Mouse (Mus musculus) heart, embryonic 11.5 days (tissue): Measurements from ENCODE around the gene Gm42791. TPM values are rescaled to one million over a fixed set of nuclear protein-coding genes. Genes with fewer than 3 reads are reported as not detected.

Source experiments
- ATAC-seq: fragments of 200-750 bp; cut with Nextera tagmentation; replicated peaks from 2 replicates; pipeline ENCODE4 v1.8.0; 2017; ENCODE audit warnings: moderate library complexity; ENCODE audit not compliant: insufficient number of reproducible peaks, low FRiP score, low TSS enrichment
- H3K27ac ChIP-seq: fragments of 300-500 bp; sonication (generic); 2 replicates; pipeline ENCODE4 v1.5.1; 2014; ENCODE audit warnings: mild to moderate bottlenecking, low read depth, low read length
- H3K27me3 ChIP-seq: fragments of 300-500 bp; sonication (generic); 2 replicates; pipeline ENCODE4 v1.6.1; 2014; ENCODE audit warnings: mild to moderate bottlenecking, low read length, mixed read lengths; ENCODE audit not compliant: control insufficient read depth, insufficient read depth
- H3K36me3 ChIP-seq: fragments of 300-500 bp; sonication (generic); 2 replicates; pipeline ENCODE4 v1.6.1; 2014; ENCODE audit warnings: mild to moderate bottlenecking, low read length, moderate library complexity, mixed read lengths; ENCODE audit not compliant: control insufficient read depth, insufficient read depth
- H3K4me1 ChIP-seq: fragments of 300-500 bp; sonication (generic); 2 replicates; pipeline ENCODE4 v1.6.1; 2014; ENCODE audit warnings: low read length; ENCODE audit not compliant: control insufficient read depth, insufficient read depth
- H3K4me2 ChIP-seq: fragments of 300-500 bp; sonication (generic); 2 replicates; pipeline ENCODE4 v1.6.1; 2014; ENCODE audit warnings: mild to moderate bottlenecking, moderate library complexity
- H3K4me3 ChIP-seq: fragments of 300-500 bp; sonication (generic); 2 replicates; pipeline ENCODE4 v1.5.1; 2014; ENCODE audit warnings: low read depth, low read length
- H3K9ac ChIP-seq: fragments of 300-500 bp; sonication (generic); 2 replicates; pipeline ENCODE4 v1.6.1; 2014; ENCODE audit warnings: mild to moderate bottlenecking, low read depth, low read length, moderate library complexity
- H3K9me3 ChIP-seq: fragments of 300-500 bp; sonication (generic); replicated peaks from 2 replicates; pipeline ENCODE4 v1.6.1; 2016; ENCODE audit warnings: low read length; ENCODE audit not compliant: control insufficient read depth
- WGBS: fragments of 180-500 bp; shearing (Covaris S2); extraction: QIAGEN DNeasy Blood & Tissue Kit; methylation state at CpG from one replicate; pipeline ENCODE4 v1.1.7; 2014; ENCODE audit not compliant: insufficient replicate concordance; 5-methylcytosine and 5-hydroxymethylcytosine counted together
- polyA plus RNA-seq: library from polyadenylated mRNA; unstranded; fragments of >200 nt; fragmentation: Nextera tagmentation; extraction: Ambion mirVana; gene quantifications from 2 replicates; pipeline ENCODE4 v1.2.1, GENCODE M21; 2014

Gene Gm42791
- polyA plus RNA-seq = 2.5 TPM in 1 of 2 replicates, not detected in the other

DNA sequence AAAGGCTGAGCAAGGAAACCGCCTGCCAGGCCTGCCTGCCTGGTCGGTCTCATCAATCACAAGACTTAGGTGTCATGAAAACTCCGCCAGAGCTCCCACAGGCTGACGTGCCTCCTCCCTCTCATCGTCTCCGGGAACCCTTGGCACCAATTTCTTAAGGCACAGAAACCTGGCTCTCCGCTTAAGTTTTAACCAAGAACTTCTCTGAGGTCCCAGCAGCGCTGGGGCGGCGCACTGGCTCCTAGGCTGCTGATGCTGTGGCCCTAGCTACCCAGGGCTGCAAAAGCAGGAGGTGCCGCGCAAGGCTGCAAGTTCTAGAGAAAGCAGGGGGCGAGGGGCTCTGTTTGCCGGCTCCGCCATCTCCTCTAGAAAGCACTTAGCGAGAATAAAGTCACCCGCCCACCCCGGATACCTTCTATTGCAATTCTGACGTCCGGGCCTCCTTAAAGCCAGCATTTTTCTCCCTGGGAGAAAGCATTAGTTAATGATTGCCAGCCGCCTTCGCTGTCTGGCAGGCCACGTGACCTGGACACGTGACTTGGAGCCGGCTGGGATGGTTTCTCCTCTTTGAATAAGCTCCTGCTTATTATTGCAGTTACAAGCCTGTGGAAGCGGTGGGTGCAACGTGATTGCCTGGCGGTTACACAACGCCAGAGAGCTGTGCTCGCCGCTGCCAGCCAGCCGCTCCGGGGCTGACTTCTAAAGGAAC is at the start of gene Gm42791:
Gene Gm42791 (minus strand): TSS at position 442 of the 709 bp plus-strand sequence.
- no peaks in the 10 kb centered on the region for H3K36me3 ChIP-seq
- no peaks in the 10 kb centered on the region for H3K9me3 ChIP-seq
- WGBS = under 1% methylated on average over 33 of the region's 33 CpGs
- H3K9ac ChIP-seq = peak within 1 kb of the TSS; percentile 80
- peak within 1 kb of the TSS; percentile 88 for H3K27ac ChIP-seq
- peak within 1 kb of the TSS; percentile 83 for H3K4me2 ChIP-seq
- peaks cover 9% of the 10 kb centered on the region; the same call in 1 of the 2 replicates for H3K4me1 ChIP-seq
- ATAC-seq = peak; percentile 64; the same call in 1 of the 2 replicates
- peak within 1 kb of the TSS; percentile 60 for H3K4me3 ChIP-seq
- no peaks in the 10 kb centered on the region for H3K27me3 ChIP-seq

DNA sequence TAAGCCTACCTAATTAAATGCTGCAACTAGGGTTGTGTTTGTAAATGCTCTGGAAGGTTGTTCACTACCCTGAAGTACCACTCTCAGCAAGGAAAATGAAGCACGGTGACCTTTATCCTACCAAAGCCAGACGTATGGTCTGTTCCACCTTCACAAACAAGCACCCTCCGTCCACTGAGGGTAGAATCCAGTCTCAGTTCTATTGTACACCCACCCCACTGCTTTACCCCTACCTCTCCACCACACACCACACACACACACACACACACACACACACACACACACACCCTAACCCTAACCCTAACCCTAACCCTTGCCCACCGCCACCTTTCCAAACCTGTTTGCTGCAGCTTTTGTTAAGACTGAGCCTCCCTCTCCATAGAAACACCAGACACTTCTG is 49.1 kb upstream of the Gm42791 start:
- no peak overlapping the region for H3K9ac ChIP-seq
- no peak for ATAC-seq
- no peak overlapping the region for H3K4me2 ChIP-seq
- no peak overlapping the region for H3K27ac ChIP-seq
- H3K4me1 ChIP-seq = no peaks in the 10 kb centered on the region
- H3K9me3 ChIP-seq = peaks cover 5% of the 10 kb centered on the region
- no peak overlapping the region for H3K4me3 ChIP-seq
- no peaks in the 10 kb centered on the region for H3K27me3 ChIP-seq
- WGBS = 85% methylated on average over 4 of the region's 4 CpGs
- peaks cover 15% of the 10 kb centered on the region for H3K36me3 ChIP-seq

DNA sequence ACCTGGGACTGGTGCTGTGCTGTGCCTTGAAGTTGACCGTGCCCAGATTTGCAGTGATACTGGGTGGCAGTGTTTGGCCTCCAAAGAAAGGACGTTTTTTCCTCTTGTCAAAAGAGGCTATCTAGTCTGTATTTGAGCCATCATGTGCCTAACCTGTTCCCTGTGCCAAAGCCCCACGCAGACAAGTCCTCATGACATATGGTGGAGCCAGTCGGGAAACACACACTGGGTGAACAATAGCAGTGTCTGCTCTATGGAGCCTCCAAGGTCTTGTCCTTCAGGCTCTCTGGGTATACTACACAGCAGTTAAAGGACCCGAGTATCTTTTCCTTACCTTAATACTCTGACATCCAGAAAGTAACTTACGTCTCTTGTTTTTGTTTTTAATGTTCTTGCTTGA is 48.3 kb upstream of the Gm42791 start:
- no peak for ATAC-seq
- H3K9ac ChIP-seq = no peak overlapping the region
- WGBS = 82% methylated on average over 6 of the region's 6 CpGs
- no peaks in the 10 kb centered on the region for H3K4me1 ChIP-seq
- no peak overlapping the region for H3K27ac ChIP-seq
- peaks cover 5% of the 10 kb centered on the region for H3K9me3 ChIP-seq
- no peak overlapping the region for H3K4me3 ChIP-seq
- H3K27me3 ChIP-seq = no peaks in the 10 kb centered on the region
- peaks cover 12% of the 10 kb centered on the region for H3K36me3 ChIP-seq
- H3K4me2 ChIP-seq = no peak overlapping the region

DNA sequence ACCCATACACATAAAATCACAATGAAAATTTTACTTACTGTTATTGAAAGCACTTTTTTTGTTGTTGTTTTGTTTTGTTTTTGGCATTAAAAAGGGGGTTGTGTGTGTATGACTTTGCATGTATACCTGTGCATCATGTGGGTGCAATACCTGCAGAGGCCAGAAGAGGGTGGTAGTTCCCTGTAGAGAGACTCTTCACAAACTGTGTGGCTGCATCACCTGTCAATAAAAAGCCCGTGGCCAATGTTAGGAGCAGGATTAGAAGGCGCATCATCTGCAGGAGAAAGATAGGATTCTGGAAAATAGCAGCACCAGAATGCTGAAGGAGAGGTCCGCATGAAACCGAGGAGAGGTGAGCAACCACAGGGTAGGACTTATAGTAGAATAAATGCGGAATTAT is 44.9 kb upstream of the Gm42791 start:
- Histone ChIP-seq H3K9ac (no peak overlapping the region), H3K4me3 (no peak overlapping the region), H3K27me3 (no peaks in the 10 kb centered on the region), H3K4me2 (no peak overlapping the region), H3K36me3 (no peaks in the 10 kb centered on the region), H3K9me3 (peaks cover 11% of the 10 kb centered on the region), H3K27ac (no peak overlapping the region), H3K4me1 (no peaks in the 10 kb centered on the region)
- WGBS = 87% methylated on average over 5 of the region's 5 CpGs
- ATAC-seq = no peak

DNA sequence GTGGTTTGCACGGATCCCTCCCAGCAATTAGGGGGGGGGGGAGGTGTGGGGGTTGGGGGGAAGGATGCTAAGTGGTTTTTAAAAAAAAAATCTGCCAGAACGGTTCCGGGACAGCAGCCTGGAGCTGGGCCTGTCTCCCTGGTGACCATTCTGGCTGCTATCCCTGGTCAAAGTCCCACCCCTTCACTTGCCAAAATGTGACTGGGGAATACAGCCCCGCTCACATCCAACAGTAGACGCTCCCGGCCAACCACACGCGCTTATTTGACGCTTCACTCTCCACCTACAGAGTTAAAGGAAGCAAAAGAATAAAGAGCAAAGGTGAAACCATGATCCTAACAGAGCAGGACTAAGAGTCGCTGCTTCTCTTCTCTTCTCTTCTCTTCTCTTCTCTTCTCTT is 42.8 kb upstream of the Gm42791 start:
- no peak overlapping the region for H3K4me3 ChIP-seq
- H3K27me3 ChIP-seq = no peaks in the 10 kb centered on the region
- H3K4me1 ChIP-seq = no peaks in the 10 kb centered on the region
- WGBS = 34% methylated on average over 10 of the region's 10 CpGs
- H3K27ac ChIP-seq = no peak overlapping the region
- no peak overlapping the region for H3K4me2 ChIP-seq
- H3K9ac ChIP-seq = no peak overlapping the region
- H3K9me3 ChIP-seq = peaks cover 11% of the 10 kb centered on the region
- no peak for ATAC-seq
- H3K36me3 ChIP-seq = no peaks in the 10 kb centered on the region

DNA sequence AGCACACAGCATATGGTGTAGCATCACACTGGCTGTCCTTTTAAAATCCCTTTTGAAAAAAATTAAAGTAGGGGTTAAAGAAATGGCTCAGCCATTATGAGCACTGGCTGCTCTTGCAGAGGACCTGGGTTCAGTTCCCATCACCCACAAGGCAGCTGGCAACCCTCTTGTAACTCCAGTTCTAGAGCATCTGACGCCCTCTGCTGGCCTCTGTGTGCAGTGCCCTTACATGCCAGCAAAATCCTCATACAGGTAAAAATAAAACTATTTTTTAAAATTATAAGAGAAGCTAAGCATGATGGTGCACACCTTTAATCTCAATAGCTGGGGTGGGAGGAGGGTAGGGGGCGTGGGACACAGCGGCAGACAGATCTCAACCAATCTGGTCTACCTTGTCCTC is 42.0 kb upstream of the Gm42791 start:
- Histone ChIP-seq H3K9ac (no peak overlapping the region), H3K27ac (no peak overlapping the region), H3K4me1 (no peaks in the 10 kb centered on the region; the same call in 1 of the 2 replicates), H3K4me3 (no peak overlapping the region), H3K9me3 (peaks cover 11% of the 10 kb centered on the region), H3K27me3 (no peaks in the 10 kb centered on the region), H3K4me2 (no peak overlapping the region), H3K36me3 (no peaks in the 10 kb centered on the region)
- 90% methylated on average over 3 of the region's 3 CpGs for WGBS
- ATAC-seq = no peak

DNA sequence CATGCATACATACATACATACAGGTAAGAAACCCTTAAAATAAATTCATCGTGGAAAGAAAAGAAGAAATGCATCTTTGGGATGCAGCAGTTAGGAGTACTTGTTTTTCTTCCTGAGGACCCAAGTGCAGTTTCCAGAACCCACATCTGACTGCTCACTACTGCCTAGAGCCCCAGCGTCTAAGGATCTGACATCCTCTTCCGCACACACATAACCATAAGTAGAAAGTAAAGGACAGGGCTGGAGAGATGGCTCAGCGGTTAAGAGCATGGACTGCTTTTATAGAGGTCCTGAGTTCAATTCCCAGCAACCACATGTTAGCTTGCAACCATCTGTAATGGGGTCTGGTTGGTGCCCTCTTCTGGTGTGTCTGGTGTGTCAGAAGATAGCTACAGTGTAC is 37.5 kb upstream of the Gm42791 start:
- Histone ChIP-seq H3K4me2 (no peak overlapping the region), H3K4me1 (peaks cover 13% of the 10 kb centered on the region), H3K9me3 (peaks cover 6% of the 10 kb centered on the region; the same call in 1 of the 2 replicates), H3K27ac (no peak overlapping the region), H3K9ac (no peak overlapping the region), H3K36me3 (no peaks in the 10 kb centered on the region), H3K27me3 (no peaks in the 10 kb centered on the region), H3K4me3 (no peak overlapping the region)
- 84% methylated on average over 4 of the region's 4 CpGs for WGBS
- ATAC-seq = no peak

DNA sequence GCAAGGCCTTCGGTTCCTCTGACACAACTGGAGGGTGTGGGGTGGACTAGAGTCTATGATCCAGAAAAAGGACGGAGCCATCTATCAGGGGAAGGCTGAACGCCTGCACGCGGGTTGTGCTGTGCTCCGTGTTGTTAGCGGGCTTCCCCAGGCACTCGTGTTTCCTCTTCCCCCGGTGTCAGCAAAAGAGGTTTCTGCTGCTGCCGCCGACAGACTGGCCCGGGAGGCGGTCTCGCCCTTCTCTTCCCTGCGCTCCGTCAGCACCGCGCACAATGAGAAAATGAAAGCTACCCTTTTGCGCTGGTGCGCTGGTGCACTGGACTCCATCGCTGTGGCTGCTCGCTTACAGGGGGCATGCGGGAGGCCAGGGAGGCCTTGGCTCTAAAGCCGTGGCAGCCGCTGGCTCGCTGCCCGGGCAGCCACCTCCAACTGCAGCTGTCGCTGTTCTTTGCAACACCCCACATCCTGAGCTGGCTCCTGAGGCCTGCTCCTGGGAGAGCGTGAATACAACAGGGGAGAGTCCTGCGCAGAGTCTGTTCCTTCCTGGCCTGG is 36.3 kb upstream of the Gm42791 start:
- Histone ChIP-seq H3K9ac (peak overlapping the region; percentile 81), H3K27ac (peak overlapping the region; percentile 92), H3K27me3 (no peaks in the 10 kb centered on the region), H3K36me3 (no peaks in the 10 kb centered on the region), H3K9me3 (no peaks in the 10 kb centered on the region), H3K4me3 (peak overlapping the region; percentile 47), H3K4me1 (peaks cover 13% of the 10 kb centered on the region), H3K4me2 (peak overlapping the region; percentile 71)
- peak; percentile 57; the same call in 1 of the 2 replicates for ATAC-seq
- 3% methylated on average over 29 of the region's 30 CpGs for WGBS

DNA sequence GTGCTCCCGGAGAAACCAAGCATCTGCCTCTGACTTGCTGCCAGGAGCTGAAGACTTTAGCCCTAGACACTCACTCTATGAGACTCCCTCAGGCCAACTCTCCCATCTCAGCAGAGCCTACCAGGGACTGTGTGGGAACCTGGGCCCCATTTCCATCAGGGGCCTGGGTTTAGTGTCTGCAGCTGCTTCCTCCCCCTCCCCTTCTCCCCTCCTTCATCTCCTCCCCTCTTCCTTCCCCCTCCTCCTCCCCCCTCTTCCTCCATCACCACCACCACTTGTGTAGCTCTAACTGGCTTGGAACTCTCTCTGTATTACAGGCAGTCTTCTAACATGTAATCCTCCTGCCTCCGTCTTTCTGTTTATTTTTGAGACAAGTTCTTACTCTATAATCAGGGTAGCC is 35.2 kb upstream of the Gm42791 start:
- no peaks in the 10 kb centered on the region for H3K9me3 ChIP-seq
- 59% methylated on average over 2 of the region's 2 CpGs for WGBS
- no peak overlapping the region for H3K4me2 ChIP-seq
- no peak for ATAC-seq
- H3K27ac ChIP-seq = no peak overlapping the region
- peaks cover 13% of the 10 kb centered on the region for H3K4me1 ChIP-seq
- no peaks in the 10 kb centered on the region for H3K27me3 ChIP-seq
- no peak overlapping the region for H3K9ac ChIP-seq
- H3K4me3 ChIP-seq = no peak overlapping the region
- H3K36me3 ChIP-seq = no peaks in the 10 kb centered on the region
